In the genomic region with DNA sequence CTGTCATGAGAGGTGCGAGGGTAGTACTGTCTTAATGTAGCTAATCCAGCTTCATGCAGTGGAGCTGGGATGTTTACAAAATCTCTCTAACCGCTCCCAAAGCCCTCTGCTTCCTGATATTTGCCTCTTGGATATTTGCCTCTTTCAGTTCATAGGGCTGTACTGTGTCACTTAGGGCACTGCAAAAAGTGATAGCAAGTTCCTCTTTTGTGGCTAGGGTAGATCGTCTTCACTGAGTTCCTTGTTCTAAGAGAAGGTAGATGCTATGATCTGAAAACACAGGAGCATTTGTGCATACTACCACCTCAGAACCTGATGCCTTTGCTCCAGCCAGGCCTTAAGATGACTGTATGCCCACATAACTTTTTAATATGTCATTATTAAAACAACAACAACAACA, we compare ENCODE assay signal across 22 mouse cellular contexts. TPM values are rescaled to one million over a fixed set of nuclear protein-coding genes. Genes with fewer than 3 reads are reported as not detected.
A peak's percentile ranks its signal among the peaks of the same experiment; 100 is the strongest.
DNase-seq lines count a peak whose midpoint lies in the region; ATAC-seq and TF ChIP-seq lines count a peak whose summit lies in the region.
"Had no signal": no experiment of that assay in that cellular context is flagged by ENCODE, and none has a peak within 500 bp of the region (broad histone marks: within the 10 kb centered on the region; RNA-seq: fewer than 3 reads in every experiment).

No protein-coding gene starts in this region.

- no peaks in the 10 kb centered on the region for H3K36me3 ChIP-seq in MEL (ENCODE audit: control insufficient read depth in 1 of 2, insufficient read depth in 2 of 2, low read length in 2 of 2)
- no peaks in the 10 kb centered on the region for H3K36me3 ChIP-seq in intestine, postnatal 0 days (ENCODE audit: control insufficient read depth, insufficient read depth)
- no peaks in the 10 kb centered on the region for H3K36me3 ChIP-seq in kidney, adult 2 months (ENCODE audit: control insufficient read depth, insufficient read depth, low read length)
- H3K36me3 ChIP-seq: embryonic facial prominence, embryonic 10.5 days; heart, embryonic 12.5 days; hindbrain, embryonic 15.5 days had no signal

- ATAC-seq in granulocyte monocyte progenitor cell, adult 5-6 weeks (replicated peaks; ENCODE audit: poor library complexity, severe bottlenecking) = peak; percentile 67
- peak; percentile 24; the same call in 1 of the 2 replicates for ATAC-seq in intestine, postnatal 0 days
- ATAC-seq: forebrain, embryonic 13.5 days had no signal

- TF ChIP-seq POLR2A in MEL (IDR thresholded peaks at IDR 0.05; ENCODE audit: control insufficient read depth in 1 of 2, insufficient read depth in 1 of 2, low read depth in 1 of 2, low read length in 2 of 2, poor library complexity in 1 of 2) = no peak
- no peak for TF ChIP-seq POLR2A in kidney, adult 2 months (IDR thresholded peaks at IDR 0.05; ENCODE audit: low read depth, low read length)

- TF ChIP-seq RAD21 in MEL (IDR thresholded peaks at IDR 0.05; ENCODE audit: low read depth, low read length) = no peak

- 20% methylated on average over 3 of the region's 3 CpGs for WGBS in intestine, postnatal 0 days
- WGBS in kidney, adult 2 months = 78% methylated on average over 3 of the region's 3 CpGs

- H3K9me3 ChIP-seq in MEL (replicated peaks; ENCODE audit: insufficient read depth, low read length) = no peaks in the 10 kb centered on the region
- H3K9me3 ChIP-seq in intestine, postnatal 0 days (ENCODE audit: control insufficient read depth) = no peaks in the 10 kb centered on the region
- H3K9me3 ChIP-seq: embryonic facial prominence, embryonic 10.5 days; forebrain, embryonic 13.5 days; heart, embryonic 12.5 days; hindbrain, embryonic 15.5 days had no signal

- no peaks in the 10 kb centered on the region for H3K27me3 ChIP-seq in MEL (ENCODE audit: control insufficient read depth in 1 of 2, insufficient read depth in 2 of 2, low read length in 2 of 2)
- no peaks in the 10 kb centered on the region for H3K27me3 ChIP-seq in intestine, postnatal 0 days (replicated peaks; ENCODE audit: control insufficient read depth, insufficient read depth, low read length)
- H3K27me3 ChIP-seq in kidney, adult 2 months (replicated peaks; ENCODE audit: control insufficient read depth, insufficient read depth, low read length) = no peaks in the 10 kb centered on the region
- H3K27me3 ChIP-seq: CH12.LX; forebrain, embryonic 13.5 days; heart, embryonic 12.5 days; hindbrain, embryonic 15.5 days had no signal

- H3K79me2 ChIP-seq in MEL (ENCODE audit: control insufficient read depth, insufficient read depth, low read length, poor library complexity) = no peaks in the 10 kb centered on the region

- TF ChIP-seq EP300 in MEL (IDR thresholded peaks at IDR 0.05; ENCODE audit: low read depth in 1 of 2, low read length in 2 of 2) = no peak

- no peak overlapping the region for H3K4me3 ChIP-seq in MEL (ENCODE audit: control insufficient read depth in 1 of 2, insufficient read depth in 1 of 2, low read depth in 2 of 2, low read length in 2 of 2)
- H3K4me3 ChIP-seq in intestine, postnatal 0 days (ENCODE audit: low read depth, low read length) = no peak overlapping the region
- H3K4me3 ChIP-seq in kidney, adult 2 months (ENCODE audit: insufficient read depth, low read depth, low read length) = no peak overlapping the region
- H3K4me3 ChIP-seq: embryonic facial prominence, embryonic 10.5 days; forebrain, embryonic 13.5 days; heart, embryonic 12.5 days; hindbrain, embryonic 15.5 days had no signal

- TF ChIP-seq CTCF in MEL (IDR thresholded peaks at IDR 0.05 in 2 of 3, conservative IDR thresholded peaks at IDR 0.05 in 1 of 3; ENCODE audit: control insufficient read depth in 1 of 3, insufficient read depth in 1 of 3, low read depth in 2 of 3, low read length in 3 of 3, poor library complexity in 1 of 3, severe bottlenecking in 1 of 3) = no peak
- TF ChIP-seq CTCF in intestine, postnatal 0 days (IDR thresholded peaks at IDR 0.05; ENCODE audit: low read depth) = no peak
- no peak for TF ChIP-seq CTCF in kidney, adult 2 months (conservative IDR thresholded peaks at IDR 0.05; ENCODE audit: insufficient read depth, insufficient read length, low read depth, low read length)

- H3K27ac ChIP-seq in MEL (ENCODE audit: control insufficient read depth, low read depth, low read length) = no peak overlapping the region
- peak overlapping the region; percentile 65 for H3K27ac ChIP-seq in intestine, postnatal 0 days (ENCODE audit: low read depth, low read length)
- H3K27ac ChIP-seq in kidney, adult 2 months (ENCODE audit: insufficient read depth, low read depth, low read length) = no peak overlapping the region
- H3K27ac ChIP-seq: embryonic facial prominence, embryonic 10.5 days; forebrain, embryonic 13.5 days; hindbrain, embryonic 15.5 days had no signal

- DNase-seq in MEL (ENCODE audit: low read depth, low spot score) = peak; percentile 7
- no peak for DNase-seq in left cerebral cortex, postnatal 14 days (ENCODE audit: low spot score in 2 of 2)
- no peak for DNase-seq in kidney, adult 2 months
- no peak for DNase-seq in yolk sac, embryonic 10.5 days (ENCODE audit: low spot score)
- DNase-seq in adrenal gland, adult 2 months = no peak
- DNase-seq: adrenal gland, postnatal 14 days; cerebellum, adult 18-20 months; cerebellum, adult 9-11 months; cerebellum, postnatal 36 days; gastrocnemius, postnatal 10 days had no signal

- H3K9ac ChIP-seq in MEL (ENCODE audit: control insufficient read depth, low read depth, low read length, poor library complexity, severe bottlenecking) = no peak overlapping the region
- H3K9ac ChIP-seq in intestine, postnatal 0 days (ENCODE audit: low read depth, low read length) = no peak overlapping the region
- H3K9ac ChIP-seq: forebrain, embryonic 13.5 days; heart, embryonic 12.5 days; hindbrain, embryonic 15.5 days had no signal

- no peaks in the 10 kb centered on the region for H3K4me1 ChIP-seq in MEL (ENCODE audit: control insufficient read depth in 1 of 2, insufficient read depth in 2 of 2, low read length in 2 of 2)
- H3K4me1 ChIP-seq in intestine, postnatal 0 days (replicated peaks; ENCODE audit: control insufficient read depth, insufficient read depth, low read length) = 0 out of 2 replicates have a peak, but pooled peaks cover 10% of the 10 kb centered on the region
- peaks cover 2% of the 10 kb centered on the region; the same call in 1 of the 2 replicates for H3K4me1 ChIP-seq in kidney, adult 2 months (ENCODE audit: control insufficient read depth, insufficient read depth, low read length)
- H3K4me1 ChIP-seq: embryonic facial prominence, embryonic 10.5 days; forebrain, embryonic 13.5 days; heart, embryonic 12.5 days; hindbrain, embryonic 15.5 days had no signal

- H3K4me2 ChIP-seq in intestine, postnatal 0 days (replicated peaks; ENCODE audit: low read depth) = no peak overlapping the region
- H3K4me2 ChIP-seq: forebrain, embryonic 13.5 days; heart, embryonic 12.5 days; hindbrain, embryonic 15.5 days had no signal

- intact Hi-C loops in left cerebral cortex, postnatal 14 days (cut with DNase I) = no loop called here

TF ChIP-seq in MEL, 35 proteins besides CTCF, POLR2A, EP300 and RAD21:
- TF ChIP-seq MXI1 (IDR thresholded peaks at IDR 0.05; ENCODE audit: low read depth, low read length) = no peak
- TF ChIP-seq ZKSCAN1 (IDR thresholded peaks at IDR 0.05; ENCODE audit: low read depth, low read length) = no peak
- no peak for TF ChIP-seq E2F4 (IDR thresholded peaks at IDR 0.05; ENCODE audit: borderline replicate concordance, low read depth, low read length)
- no peak for TF ChIP-seq POLR2AphosphoS2 (IDR thresholded peaks at IDR 0.05; ENCODE audit: low read length)
- no peak for TF ChIP-seq ETS1 (IDR thresholded peaks at IDR 0.05; ENCODE audit: low read depth, low read length)
- no peak for TF ChIP-seq MAFK (IDR thresholded peaks at IDR 0.05; ENCODE audit: borderline replicate concordance, low read depth, low read length)
- TF ChIP-seq MEF2A (IDR thresholded peaks at IDR 0.05; ENCODE audit: extremely low read depth, insufficient replicate concordance, low read depth, low read length, poor library complexity, severe bottlenecking) = no peak
- no peak for TF ChIP-seq MAX (IDR thresholded peaks at IDR 0.05; ENCODE audit: low read length)
- TF ChIP-seq NRF1 (IDR thresholded peaks at IDR 0.05; ENCODE audit: insufficient read depth, low read depth, low read length, poor library complexity, severe bottlenecking) = no peak
- no peak for TF ChIP-seq HCFC1 (IDR thresholded peaks at IDR 0.05; ENCODE audit: low read depth, low read length)

RNA-seq across cellular contexts. Expression of a gene that starts 8.8 kb away (rescaled TPM):
- not detected in 2 replicates for total RNA-seq in MEL (2012; rRNA removed)
- not detected for polyA plus RNA-seq in MEL (2012; ENCODE audit: insufficient read depth in 1 of 2, insufficient read length in 2 of 2, low read depth in 1 of 2, low replicate concordance in 2 of 2, missing spikeins in 1 of 2)
- not detected in 2 replicates for total RNA-seq in granulocyte monocyte progenitor cell, adult 5-6 weeks (2014; fragmentation: Nextera tagmentation)
- total RNA-seq in granulocyte monocyte progenitor cell, adult 5-6 weeks (2017) = not detected in 2 replicates
- 121 and 126 TPM in 2 replicates for polyA plus RNA-seq in intestine, postnatal 0 days (2015; fragmentation: Nextera tagmentation; extraction: Ambion mirVana)
- total RNA-seq in left cerebral cortex, postnatal 14 days (2021) = not detected
- polyA plus RNA-seq in kidney, adult 2 months (2012; rRNA removed) = not detected in 2 replicates
- total RNA-seq in adrenal gland, adult 2 months (2021) = not detected
- polyA plus RNA-seq in adrenal gland, adult 2 months (2012; rRNA removed) = not detected in 2 replicates
- total RNA-seq: adrenal gland, postnatal 14 days; CH12.LX; gastrocnemius, postnatal 10 days; heart, adult 8-10 months; heart, postnatal 25 days had no signal
- polyA plus RNA-seq: embryonic facial prominence, embryonic 10.5 days; embryonic facial prominence, embryonic 14.5 days; forebrain, embryonic 13.5 days; gonadal fat pad, adult 2 months; heart, embryonic 12.5 days; hindbrain, embryonic 11.5 days; hindbrain, embryonic 15.5 days had no signal

RNA-seq across cellular contexts. Expression of a gene that starts 27.6 kb away (rescaled TPM):
- total RNA-seq in MEL (2012; rRNA removed) = not detected in 2 replicates
- not detected for polyA plus RNA-seq in MEL (2012; ENCODE audit: insufficient read depth in 1 of 2, insufficient read length in 2 of 2, low read depth in 1 of 2, low replicate concordance in 2 of 2, missing spikeins in 1 of 2)
- total RNA-seq in granulocyte monocyte progenitor cell, adult 5-6 weeks (2014; fragmentation: Nextera tagmentation) = not detected in 2 replicates
- total RNA-seq in granulocyte monocyte progenitor cell, adult 5-6 weeks (2017) = not detected in 2 replicates
- polyA plus RNA-seq in intestine, postnatal 0 days (2015; fragmentation: Nextera tagmentation; extraction: Ambion mirVana) = 0.09 and 0.16 TPM in 2 replicates
- under 1 TPM in 1 of 2 experiments, not detected in 1; 0.22 TPM for total RNA-seq in left cerebral cortex, postnatal 14 days (2021)
- 0.02 TPM in 1 of 2 replicates, not detected in the other for polyA plus RNA-seq in kidney, adult 2 months (2012; rRNA removed)
- not detected for total RNA-seq in adrenal gland, adult 2 months (2021)
- not detected in 2 replicates for polyA plus RNA-seq in adrenal gland, adult 2 months (2012; rRNA removed)
- total RNA-seq: adrenal gland, postnatal 14 days; gastrocnemius, postnatal 10 days; heart, adult 8-10 months; heart, postnatal 25 days had no signal
- polyA plus RNA-seq: embryonic facial prominence, embryonic 10.5 days; forebrain, embryonic 13.5 days; heart, embryonic 12.5 days; hindbrain, embryonic 11.5 days had no signal
